Mouse (Mus musculus): Measurements from ENCODE around the gene Sec61a2.

Gene Sec61a2

GRCm38 (mm10) chr2:5894843-5895570, at the start of gene Sec61a2:
Gene Sec61a2 (minus strand): TSS chr2:5895432.
- DNase-seq (ENCODE audit: low spot score), result peak; percentile 99

- no peak for DNase-seq (ENCODE audit: low spot score)
Observed at GRCm38 (mm10) chr2:5943071-5943470, 47.8 kb upstream of the Sec61a2 start.

- DNase-seq (ENCODE audit: low spot score), result peak; percentile 90
Observed at GRCm38 (mm10) chr2:5942416-5943032, 47.3 kb upstream of the Sec61a2 start, which contains the start of gene Dhtkd1. Gene Dhtkd1 (minus strand): TSS chr2:5942792.

- no peak for DNase-seq (ENCODE audit: low spot score)
Observed at GRCm38 (mm10) chr2:5941861-5942415, 46.7 kb upstream of the Sec61a2 start.

GRCm38 (mm10) chr2:5940936-5941335, 45.7 kb upstream of the Sec61a2 start:
- no peak for DNase-seq (ENCODE audit: low spot score)

GRCm38 (mm10) chr2:5939911-5940310, 44.7 kb upstream of the Sec61a2 start:
- DNase-seq (ENCODE audit: low spot score), result no peak

GRCm38 (mm10) chr2:5939319-5939718, 44.1 kb upstream of the Sec61a2 start:
- DNase-seq (ENCODE audit: low spot score), result no peak

- no peak for DNase-seq (ENCODE audit: low spot score)
Observed at GRCm38 (mm10) chr2:5936550-5936949, 41.3 kb upstream of the Sec61a2 start.

- DNase-seq (ENCODE audit: low spot score), result no peak
Observed at GRCm38 (mm10) chr2:5936068-5936467, 40.8 kb upstream of the Sec61a2 start.

- no peak for DNase-seq (ENCODE audit: low spot score)
Observed at GRCm38 (mm10) chr2:5934936-5935335, 39.7 kb upstream of the Sec61a2 start.

- DNase-seq (ENCODE audit: low spot score), result no peak
Observed at GRCm38 (mm10) chr2:5931938-5932337, 36.7 kb upstream of the Sec61a2 start.

GRCm38 (mm10) chr2:5930291-5931054, 35.2 kb upstream of the Sec61a2 start:
- no peak for DNase-seq (ENCODE audit: low spot score)

- DNase-seq (ENCODE audit: low spot score), result no peak
Observed at GRCm38 (mm10) chr2:5929793-5930192, 34.6 kb upstream of the Sec61a2 start.

GRCm38 (mm10) chr2:5927481-5927880, 32.2 kb upstream of the Sec61a2 start:
- DNase-seq (ENCODE audit: low spot score), result no peak

GRCm38 (mm10) chr2:5923786-5924185, 28.6 kb upstream of the Sec61a2 start:
- DNase-seq (ENCODE audit: low spot score), result peak; percentile 26

- DNase-seq (ENCODE audit: low spot score), result no peak
Observed at GRCm38 (mm10) chr2:5922823-5923222, 27.6 kb upstream of the Sec61a2 start.

- DNase-seq (ENCODE audit: low spot score), result no peak
Observed at GRCm38 (mm10) chr2:5911282-5911965, 16.2 kb upstream of the Sec61a2 start.

- DNase-seq (ENCODE audit: low spot score), result peak; percentile 78
Observed at GRCm38 (mm10) chr2:5906625-5907024, 11.4 kb upstream of the Sec61a2 start.

- DNase-seq (ENCODE audit: low spot score), result no peak
Observed at GRCm38 (mm10) chr2:5906092-5906491, 10.9 kb upstream of the Sec61a2 start.

- peak; percentile 67 for DNase-seq (ENCODE audit: low spot score)
Observed at GRCm38 (mm10) chr2:5900145-5900544, 4.9 kb upstream of the Sec61a2 start.

- peak; percentile 44 for DNase-seq (ENCODE audit: low spot score)
Observed at GRCm38 (mm10) chr2:5894296-5894695, 936 bp downstream of the Sec61a2 start.

- no peak for DNase-seq (ENCODE audit: low spot score)
Observed at GRCm38 (mm10) chr2:5889412-5889811, 5.8 kb downstream of the Sec61a2 start.
